Mouse (Mus musculus): ENCODE results near the gene Gabpb2. TPM values are rescaled to one million over a fixed set of nuclear protein-coding genes. Genes with fewer than 3 reads are reported as not detected.

The Gabpb2 gene
- polyA plus RNA-seq, 1 experiment: 30.6 TPM

DNA sequence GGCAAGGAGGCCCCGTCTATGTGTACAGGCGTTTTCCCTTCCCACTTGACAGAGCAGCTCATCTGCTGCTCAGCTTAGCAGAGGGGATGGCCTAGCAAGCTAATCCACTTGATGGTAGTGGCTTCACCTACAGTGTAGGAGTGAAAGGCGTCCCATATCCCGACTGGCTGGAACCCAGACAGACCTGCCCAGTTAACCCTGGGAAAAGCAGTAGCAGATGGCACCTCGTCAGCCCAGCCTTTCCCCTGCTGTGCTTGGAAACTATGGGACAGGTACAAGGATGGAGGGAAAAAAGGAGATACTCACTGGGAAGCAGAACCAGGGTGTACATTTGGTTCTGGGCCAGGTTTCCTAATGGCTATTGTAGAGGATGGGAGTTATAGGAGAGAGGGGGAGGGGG, 32.6 kb upstream of the Gabpb2 start:
- Histone ChIP-seq H3K27ac (ENCODE audit: insufficient read depth, low read length) (peak overlapping the region; percentile 88), H3K4me3 (replicated peaks; ENCODE audit: insufficient read depth, low read depth, low read length) (no peak overlapping the region), H3K27me3 (ENCODE audit: control insufficient read depth, insufficient read depth, low read length) (no peaks in the 10 kb centered on the region), H3K4me1 (ENCODE audit: control insufficient read depth, insufficient read depth, low read length) (peaks cover 34% of the 10 kb centered on the region)
- no peak for TF ChIP-seq CTCF (IDR thresholded peaks at IDR 0.05; ENCODE audit: borderline replicate concordance, insufficient read depth, low read depth, low read length)
- no peak for TF ChIP-seq POLR2A (IDR thresholded peaks at IDR 0.05; ENCODE audit: borderline replicate concordance, insufficient read depth, low read length)
- 5% methylated on average over 5 of the region's 5 CpGs for WGBS
- DNase-seq: peak; percentile 87 to 93

DNA sequence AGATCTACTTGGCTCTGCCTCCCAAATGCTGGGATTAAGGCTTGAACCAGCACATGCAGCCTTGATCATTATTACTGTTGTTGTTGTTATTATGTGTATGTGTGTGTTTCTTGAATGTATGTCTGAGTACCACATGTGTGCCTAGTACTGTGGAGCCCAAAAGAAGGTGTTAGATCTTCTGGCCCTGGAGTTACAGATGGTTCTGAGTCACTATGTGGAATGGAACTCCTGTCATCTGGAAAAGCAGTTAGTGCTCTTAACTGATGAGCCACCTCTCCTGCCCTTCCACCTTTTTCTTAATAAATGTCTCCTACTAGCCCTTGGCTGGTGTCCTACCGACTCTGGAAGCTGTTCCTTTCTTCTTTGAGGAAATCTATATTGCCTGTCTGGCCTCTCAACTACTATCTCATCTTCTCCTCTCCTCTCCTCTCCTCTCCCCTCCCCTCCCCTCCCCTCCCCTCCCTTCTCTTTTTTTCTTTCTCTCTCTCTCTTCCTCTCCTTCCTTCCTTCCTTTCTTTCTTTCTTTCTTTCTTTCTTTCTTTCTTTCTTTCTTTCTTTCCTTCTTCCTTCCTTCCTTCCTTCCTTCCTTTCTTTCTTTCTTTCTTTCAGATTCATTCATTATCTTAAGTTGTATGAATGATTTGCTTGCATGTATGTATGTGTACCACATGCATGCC, 30.1 kb upstream of the Gabpb2 start:
- Histone ChIP-seq H3K27ac (ENCODE audit: insufficient read depth, low read length) (no peak overlapping the region), H3K27me3 (ENCODE audit: control insufficient read depth, insufficient read depth, low read length) (no peaks in the 10 kb centered on the region), H3K4me3 (replicated peaks; ENCODE audit: insufficient read depth, low read depth, low read length) (no peak overlapping the region), H3K4me1 (ENCODE audit: control insufficient read depth, insufficient read depth, low read length) (peaks cover 34% of the 10 kb centered on the region)
- 56% methylated on average over 1 of the region's 1 CpGs for WGBS
- no peak for TF ChIP-seq POLR2A (IDR thresholded peaks at IDR 0.05; ENCODE audit: borderline replicate concordance, insufficient read depth, low read length)
- TF ChIP-seq CTCF (IDR thresholded peaks at IDR 0.05; ENCODE audit: borderline replicate concordance, insufficient read depth, low read depth, low read length): no peak
- DNase-seq: no peak

DNA sequence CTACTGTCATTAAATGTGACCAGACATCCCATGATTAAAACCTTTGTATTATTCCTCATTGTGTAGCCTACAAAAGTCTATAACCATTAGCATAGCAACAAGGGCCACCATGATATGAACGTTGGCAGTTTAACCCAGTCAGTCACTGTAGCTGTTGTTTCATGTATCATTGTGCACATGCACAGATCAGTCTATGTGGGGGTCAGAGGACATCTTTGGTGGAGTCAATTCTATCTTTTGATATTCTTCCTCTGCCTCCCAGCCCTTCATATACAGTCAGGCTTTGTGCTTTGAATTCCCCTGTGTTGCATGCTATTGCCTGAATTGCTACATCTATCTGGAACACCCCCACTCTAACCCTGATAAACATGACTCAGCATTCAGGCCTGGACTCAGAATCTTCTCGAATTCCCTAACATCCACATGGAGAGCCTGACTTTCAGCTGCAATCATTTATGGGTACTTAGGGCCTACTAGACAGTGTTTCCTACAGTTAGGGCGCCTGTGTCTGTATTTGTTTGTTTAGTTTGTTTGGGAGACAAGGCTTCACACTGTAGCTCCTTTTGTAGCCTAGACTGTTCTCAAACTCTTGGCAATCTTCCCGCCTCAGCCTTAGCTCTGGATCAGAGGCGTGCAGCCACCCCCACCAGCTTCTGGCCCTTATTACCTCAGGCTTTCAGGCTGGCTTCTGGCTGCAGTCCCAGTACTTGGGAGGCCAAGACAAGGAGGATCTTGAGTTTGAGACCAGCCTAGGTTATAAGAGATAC, 28.9 kb upstream of the Gabpb2 start:
- 48% methylated on average over 5 of the region's 5 CpGs for WGBS
- Histone ChIP-seq H3K27ac (ENCODE audit: insufficient read depth, low read length) (no peak overlapping the region), H3K27me3 (ENCODE audit: control insufficient read depth, insufficient read depth, low read length) (no peaks in the 10 kb centered on the region), H3K4me1 (ENCODE audit: control insufficient read depth, insufficient read depth, low read length) (peaks cover 33% of the 10 kb centered on the region), H3K4me3 (replicated peaks; ENCODE audit: insufficient read depth, low read depth, low read length) (no peak overlapping the region)
- no peak for TF ChIP-seq CTCF (IDR thresholded peaks at IDR 0.05; ENCODE audit: borderline replicate concordance, insufficient read depth, low read depth, low read length)
- no peak for TF ChIP-seq POLR2A (IDR thresholded peaks at IDR 0.05; ENCODE audit: borderline replicate concordance, insufficient read depth, low read length)
- DNase-seq: peak; percentile 56 to 69

DNA sequence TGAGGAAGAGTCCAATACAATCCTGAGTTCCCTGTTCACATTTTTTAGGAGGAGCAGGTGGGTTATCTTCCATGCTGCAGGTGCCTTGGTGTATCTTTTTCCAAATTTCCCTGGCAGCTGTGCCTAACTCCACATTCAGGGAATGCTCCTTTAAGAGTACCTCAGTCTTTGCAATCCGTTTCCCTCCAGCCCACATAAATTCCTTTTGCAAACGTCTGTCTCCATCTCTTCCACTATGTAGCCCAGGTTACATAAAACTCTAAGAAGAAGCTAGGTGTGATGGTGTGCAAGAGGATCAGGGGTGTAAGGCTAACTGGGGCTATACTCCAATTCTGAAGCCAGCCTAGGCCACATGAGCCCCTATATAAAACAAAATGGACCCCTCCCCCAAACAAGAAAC, 25.4 kb upstream of the Gabpb2 start:
- DNase-seq: no peak
- no peak for TF ChIP-seq CTCF (IDR thresholded peaks at IDR 0.05; ENCODE audit: borderline replicate concordance, insufficient read depth, low read depth, low read length)
- TF ChIP-seq POLR2A (IDR thresholded peaks at IDR 0.05; ENCODE audit: borderline replicate concordance, insufficient read depth, low read length): no peak
- no peaks in the 10 kb centered on the region for H3K27me3 ChIP-seq (ENCODE audit: control insufficient read depth, insufficient read depth, low read length)
- no peak overlapping the region for H3K4me3 ChIP-seq (replicated peaks; ENCODE audit: insufficient read depth, low read depth, low read length)
- 74% methylated on average over 2 of the region's 2 CpGs for WGBS
- H3K27ac ChIP-seq (ENCODE audit: insufficient read depth, low read length): no peak overlapping the region
- H3K4me1 ChIP-seq (ENCODE audit: control insufficient read depth, insufficient read depth, low read length): peaks cover 6% of the 10 kb centered on the region; the same call in 1 of the 2 replicates

DNA sequence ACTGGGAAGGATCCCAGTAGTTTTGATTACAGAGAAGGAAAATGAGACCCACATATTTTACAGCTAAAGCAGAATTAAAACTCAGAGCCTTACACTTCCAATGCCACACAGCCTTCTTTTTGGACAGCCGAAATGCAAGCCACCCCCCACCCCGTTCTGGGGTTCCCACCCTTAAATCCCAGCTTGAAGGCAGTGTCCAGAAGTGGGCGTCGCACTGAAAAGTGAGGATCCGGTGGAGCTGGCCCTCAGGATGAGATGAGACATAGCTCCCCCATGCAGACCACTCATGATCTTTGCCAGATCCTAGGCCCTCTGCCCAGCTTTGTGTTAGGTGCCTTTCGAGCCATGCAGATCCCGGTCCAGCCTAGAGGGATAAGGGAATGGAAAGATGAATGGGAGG, 23.8 kb upstream of the Gabpb2 start, which contains the start of gene Gm128:
Gm128 (minus strand) TSS at position 101 of the 400 bp plus-strand sequence.
- Histone ChIP-seq H3K4me1 (ENCODE audit: control insufficient read depth, insufficient read depth, low read length) (peaks cover under 1% of the 10 kb centered on the region; the same call in 1 of the 2 replicates), H3K4me3 (replicated peaks; ENCODE audit: insufficient read depth, low read depth, low read length) (no peak within 1 kb of the TSS), H3K27ac (ENCODE audit: insufficient read depth, low read length) (no peak within 1 kb of the TSS), H3K27me3 (ENCODE audit: control insufficient read depth, insufficient read depth, low read length) (no peaks in the 10 kb centered on the region)
- WGBS: 66% methylated on average over 7 of the region's 7 CpGs
- DNase-seq: no peak
- TF ChIP-seq POLR2A (IDR thresholded peaks at IDR 0.05; ENCODE audit: borderline replicate concordance, insufficient read depth, low read length): no peak
- no peak for TF ChIP-seq CTCF (IDR thresholded peaks at IDR 0.05; ENCODE audit: borderline replicate concordance, insufficient read depth, low read depth, low read length)

DNA sequence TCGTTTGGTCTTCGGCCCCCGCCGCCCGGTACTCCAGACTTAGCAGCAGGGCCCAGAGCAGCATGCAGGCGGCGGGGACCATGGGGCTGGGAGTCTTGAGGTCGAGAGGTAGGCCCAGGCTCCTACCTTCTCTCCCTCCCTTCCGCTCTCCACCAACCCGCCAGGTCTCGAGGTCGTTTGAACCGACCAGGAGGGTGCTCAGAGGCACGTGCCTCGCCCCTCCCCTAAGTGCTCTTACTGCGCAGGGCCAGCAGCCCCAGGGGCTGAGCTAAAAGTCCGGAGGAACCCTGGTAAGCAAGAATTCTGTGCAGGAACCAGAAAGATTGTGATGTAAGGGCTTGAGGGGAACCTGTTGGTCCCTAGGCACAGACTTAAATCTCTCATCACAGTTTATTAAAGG, 23.2 kb upstream of the Gabpb2 start:
- DNase-seq: no peak
- Histone ChIP-seq H3K27me3 (ENCODE audit: control insufficient read depth, insufficient read depth, low read length) (no peaks in the 10 kb centered on the region), H3K4me1 (ENCODE audit: control insufficient read depth, insufficient read depth, low read length) (no peaks in the 10 kb centered on the region), H3K4me3 (replicated peaks; ENCODE audit: insufficient read depth, low read depth, low read length) (no peak overlapping the region), H3K27ac (ENCODE audit: insufficient read depth, low read length) (no peak overlapping the region)
- TF ChIP-seq POLR2A (IDR thresholded peaks at IDR 0.05; ENCODE audit: borderline replicate concordance, insufficient read depth, low read length) (no peak), CTCF (IDR thresholded peaks at IDR 0.05; ENCODE audit: borderline replicate concordance, insufficient read depth, low read depth, low read length) (no peak)
- 56% methylated on average over 17 of the region's 17 CpGs for WGBS

DNA sequence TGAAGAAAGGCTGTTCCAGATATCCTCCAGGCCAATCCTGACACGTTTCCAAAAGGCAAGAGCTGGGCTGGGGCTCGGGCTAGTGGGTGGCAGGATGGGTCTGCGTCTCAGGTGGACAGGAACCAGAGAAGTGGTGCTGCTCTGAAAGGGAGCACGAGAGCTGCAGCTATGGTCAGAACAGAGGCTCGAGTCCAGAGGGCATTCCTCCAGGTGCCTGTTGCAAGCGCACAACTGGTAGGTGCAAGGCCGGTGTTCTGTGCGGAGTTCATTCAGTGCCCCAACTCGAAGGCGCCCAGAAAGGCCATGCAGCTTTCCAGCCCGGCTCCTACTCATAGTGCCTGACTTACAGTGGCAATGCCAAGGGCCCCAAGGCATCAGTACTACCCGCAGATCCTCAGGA, 22.3 kb upstream of the Gabpb2 start:
- Histone ChIP-seq H3K4me1 (ENCODE audit: control insufficient read depth, insufficient read depth, low read length) (peaks cover 3% of the 10 kb centered on the region; the same call in 1 of the 2 replicates), H3K27ac (ENCODE audit: insufficient read depth, low read length) (no peak overlapping the region), H3K4me3 (replicated peaks; ENCODE audit: insufficient read depth, low read depth, low read length) (no peak overlapping the region), H3K27me3 (ENCODE audit: control insufficient read depth, insufficient read depth, low read length) (no peaks in the 10 kb centered on the region)
- TF ChIP-seq CTCF (IDR thresholded peaks at IDR 0.05; ENCODE audit: borderline replicate concordance, insufficient read depth, low read depth, low read length) (no peak), POLR2A (IDR thresholded peaks at IDR 0.05; ENCODE audit: borderline replicate concordance, insufficient read depth, low read length) (no peak)
- WGBS: 78% methylated on average over 12 of the region's 12 CpGs
- no peak for DNase-seq

DNA sequence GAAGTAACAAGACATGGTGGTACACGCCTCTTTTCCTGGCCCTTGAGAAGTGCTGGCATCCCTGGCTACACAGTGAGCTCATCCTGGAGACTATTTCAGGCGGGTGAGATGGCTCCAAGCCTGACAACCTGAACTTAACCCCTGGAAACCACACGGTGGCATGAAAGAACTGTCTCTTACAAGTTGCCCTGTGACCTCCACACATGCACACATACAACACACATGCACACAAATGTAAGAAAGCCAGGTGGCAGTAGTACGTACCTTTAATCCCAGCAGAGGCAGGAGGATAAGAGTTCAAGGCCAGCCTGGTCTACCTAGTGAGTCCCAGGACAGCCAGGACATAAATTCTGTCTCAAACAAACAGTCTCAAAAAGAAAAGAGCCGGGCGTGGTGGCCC, 21.3 kb upstream of the Gabpb2 start:
- 58% methylated on average over 6 of the region's 6 CpGs for WGBS
- H3K4me1 ChIP-seq (ENCODE audit: control insufficient read depth, insufficient read depth, low read length): peaks cover 3% of the 10 kb centered on the region; the same call in 1 of the 2 replicates
- no peak for TF ChIP-seq POLR2A (IDR thresholded peaks at IDR 0.05; ENCODE audit: borderline replicate concordance, insufficient read depth, low read length)
- TF ChIP-seq CTCF (IDR thresholded peaks at IDR 0.05; ENCODE audit: borderline replicate concordance, insufficient read depth, low read depth, low read length): no peak
- no peak overlapping the region for H3K4me3 ChIP-seq (replicated peaks; ENCODE audit: insufficient read depth, low read depth, low read length)
- no peak overlapping the region for H3K27ac ChIP-seq (ENCODE audit: insufficient read depth, low read length)
- no peaks in the 10 kb centered on the region for H3K27me3 ChIP-seq (ENCODE audit: control insufficient read depth, insufficient read depth, low read length)
- no peak for DNase-seq

Data from cerebellum, adult 2 months (tissue).